Mouse (Mus musculus): Measurements from ENCODE around the gene Lrmda.

The Lrmda gene

DNA sequence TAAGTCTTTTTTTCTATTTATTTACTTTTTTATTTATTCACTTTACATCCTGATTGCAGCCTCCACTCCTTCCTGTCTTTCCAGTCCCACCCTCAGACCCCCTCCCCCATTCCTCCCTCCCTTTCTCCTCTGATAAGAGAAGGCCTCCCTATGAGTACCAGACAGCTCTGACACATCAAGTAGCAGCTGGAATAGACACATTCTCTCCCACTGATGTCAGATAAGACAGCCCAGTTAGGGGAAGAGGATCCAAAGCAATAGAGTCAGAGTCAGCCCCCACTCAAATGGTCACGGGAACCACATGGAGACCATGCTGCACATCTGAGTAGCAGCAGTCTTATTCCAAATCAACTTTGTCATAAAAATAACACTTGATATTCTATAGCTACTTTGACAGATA lies 700.5 kb downstream of the Lrmda start:
- no peak for DNase-seq (ENCODE audit: low read depth)

DNA sequence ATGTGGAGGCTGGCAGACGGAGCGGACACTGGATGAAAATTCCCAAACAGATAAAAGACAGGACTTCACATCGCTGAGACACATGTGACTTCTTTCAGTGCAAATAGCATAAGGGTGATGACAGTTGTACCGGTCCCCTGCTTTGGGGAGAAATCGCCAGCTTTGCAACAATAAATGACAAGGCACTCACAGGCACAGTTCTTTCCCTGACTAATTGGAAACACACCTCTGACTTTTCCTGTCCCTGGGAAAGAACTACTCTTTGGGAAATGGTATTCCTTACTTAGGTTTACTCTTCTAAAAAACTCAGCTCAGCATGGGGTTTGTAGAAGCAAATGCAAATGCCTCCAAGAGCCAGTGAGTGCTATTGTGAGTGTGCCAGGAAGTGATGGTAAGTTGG lies 702.3 kb downstream of the Lrmda start:
- DNase-seq (ENCODE audit: low read depth): no peak

DNA sequence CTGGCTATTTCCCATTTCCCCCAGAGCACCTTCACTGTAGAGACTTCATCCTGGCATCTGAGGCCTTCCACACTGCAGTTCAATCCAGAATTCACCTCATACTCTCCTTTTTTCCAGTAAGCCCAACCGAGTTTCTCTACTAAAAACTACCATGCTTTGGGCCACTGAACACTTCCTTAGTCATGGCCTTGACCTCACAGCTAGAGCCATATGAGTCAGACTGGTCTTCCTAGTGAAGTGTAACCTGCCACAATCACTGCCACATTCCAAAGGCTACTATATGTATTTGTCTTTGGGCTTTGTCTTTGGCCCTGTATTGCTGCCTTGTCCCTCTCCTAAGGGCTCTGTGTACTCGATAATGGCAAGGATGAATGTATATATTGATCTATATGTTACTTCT lies 708.0 kb downstream of the Lrmda start:
- no peak for DNase-seq (ENCODE audit: low read depth)

DNA sequence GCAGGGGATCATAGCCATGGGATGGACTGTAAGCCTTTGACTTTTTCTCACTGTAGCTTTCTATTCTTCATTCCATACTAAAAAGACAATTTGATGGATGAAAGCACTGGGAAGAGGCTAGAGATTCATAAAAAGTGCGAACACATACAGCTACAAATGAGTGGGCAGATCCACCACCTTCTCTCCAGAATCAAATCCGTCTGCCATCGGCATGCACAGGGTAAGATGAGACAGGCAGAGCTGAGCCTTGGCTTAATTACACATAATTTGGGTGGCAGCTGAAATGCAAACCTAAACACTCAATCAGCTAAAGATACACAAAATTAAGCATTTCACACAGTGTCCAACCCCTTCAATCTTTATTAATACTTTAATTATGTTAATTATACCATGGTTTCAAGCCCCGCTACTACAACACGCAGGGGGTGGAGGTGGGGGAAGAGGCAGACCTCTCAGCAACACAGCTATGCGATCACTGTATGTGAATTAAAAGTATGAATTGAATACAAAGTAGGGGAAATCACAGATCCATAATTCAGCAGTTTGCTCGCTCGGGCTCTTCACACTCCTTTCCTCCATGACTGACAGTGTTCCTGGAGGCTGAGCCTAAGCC lies 709.2 kb downstream of the Lrmda start:
- DNase-seq (ENCODE audit: low read depth): no peak

DNA sequence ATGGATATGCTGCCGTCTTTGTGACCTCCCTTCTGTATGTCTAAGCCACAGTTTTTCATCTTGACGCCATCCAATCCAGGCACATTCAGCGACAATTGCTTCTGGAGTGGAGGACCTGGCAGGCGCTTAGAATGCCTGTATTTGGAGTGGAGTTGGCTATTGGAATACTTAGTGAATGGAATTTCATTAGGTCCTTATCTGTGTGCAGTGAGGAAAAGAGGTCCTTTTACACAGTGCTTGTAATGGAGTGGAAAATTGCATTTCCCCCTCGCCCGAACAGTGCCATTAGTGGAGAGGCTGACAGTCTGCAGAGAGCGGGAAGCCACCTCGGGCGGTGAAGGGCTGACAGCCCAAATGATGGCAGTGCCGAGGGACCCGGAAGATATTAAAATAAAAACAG lies 719.1 kb downstream of the Lrmda start:
- no peak for DNase-seq (ENCODE audit: low read depth)

DNA sequence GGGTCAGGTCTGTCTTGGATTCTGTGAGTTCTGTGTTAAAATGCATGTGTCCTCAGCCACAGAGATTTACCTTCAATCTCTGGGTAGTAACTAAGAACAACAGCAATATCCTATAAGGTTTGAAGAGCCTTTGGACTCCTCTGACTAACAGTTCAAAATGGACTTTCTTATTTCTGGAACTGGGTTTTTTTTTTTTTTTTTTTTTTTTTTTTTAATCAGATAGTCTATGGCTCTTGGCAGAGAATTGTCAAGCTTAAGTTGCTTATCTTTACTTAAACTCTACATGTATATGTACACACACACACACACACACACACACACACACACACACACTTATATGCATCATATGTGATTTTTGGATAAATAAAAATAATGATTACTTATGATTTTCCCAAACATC lies 723.0 kb downstream of the Lrmda start:
- DNase-seq (ENCODE audit: low read depth): no peak

DNA sequence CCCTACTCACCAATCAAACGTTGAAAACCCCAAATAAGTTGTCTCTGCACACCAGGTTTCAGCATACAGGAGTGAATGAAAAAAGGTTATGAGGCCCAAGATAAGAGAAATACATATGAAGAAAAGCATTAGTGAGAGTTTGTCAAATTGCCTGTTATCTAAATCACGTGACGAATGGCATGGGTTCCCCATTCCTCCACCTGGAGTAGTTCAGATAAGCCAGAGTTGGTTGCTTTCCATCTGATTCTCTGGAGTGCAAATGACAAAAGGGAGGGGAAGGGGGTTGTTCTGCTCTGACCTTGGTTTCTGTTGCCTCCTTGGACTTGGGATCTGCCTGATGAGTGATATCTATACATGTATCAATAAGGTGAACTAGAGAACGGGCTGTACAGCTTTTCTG lies 723.8 kb downstream of the Lrmda start:
- no peak for DNase-seq (ENCODE audit: low read depth)

DNA sequence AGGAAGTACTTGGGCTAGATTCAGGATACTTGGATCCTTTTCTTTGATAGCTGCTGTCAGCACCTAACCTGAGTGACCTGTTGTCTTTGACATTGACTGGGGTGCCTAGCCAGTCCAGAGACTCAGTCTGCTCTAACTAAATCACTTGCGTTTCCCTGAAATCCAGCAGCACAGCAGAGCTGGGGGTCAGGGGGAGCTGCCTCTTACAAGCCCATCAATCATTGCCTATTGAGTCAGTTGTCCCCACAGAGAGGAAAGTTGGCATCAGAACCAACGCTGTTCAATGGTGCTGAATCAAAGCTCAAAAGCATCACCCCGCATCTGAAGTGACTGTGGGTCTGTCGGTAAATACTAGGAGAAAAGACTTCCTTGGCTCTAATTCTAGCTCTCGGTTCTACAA lies 725.2 kb downstream of the Lrmda start:
- DNase-seq (ENCODE audit: low read depth): no peak

DNA sequence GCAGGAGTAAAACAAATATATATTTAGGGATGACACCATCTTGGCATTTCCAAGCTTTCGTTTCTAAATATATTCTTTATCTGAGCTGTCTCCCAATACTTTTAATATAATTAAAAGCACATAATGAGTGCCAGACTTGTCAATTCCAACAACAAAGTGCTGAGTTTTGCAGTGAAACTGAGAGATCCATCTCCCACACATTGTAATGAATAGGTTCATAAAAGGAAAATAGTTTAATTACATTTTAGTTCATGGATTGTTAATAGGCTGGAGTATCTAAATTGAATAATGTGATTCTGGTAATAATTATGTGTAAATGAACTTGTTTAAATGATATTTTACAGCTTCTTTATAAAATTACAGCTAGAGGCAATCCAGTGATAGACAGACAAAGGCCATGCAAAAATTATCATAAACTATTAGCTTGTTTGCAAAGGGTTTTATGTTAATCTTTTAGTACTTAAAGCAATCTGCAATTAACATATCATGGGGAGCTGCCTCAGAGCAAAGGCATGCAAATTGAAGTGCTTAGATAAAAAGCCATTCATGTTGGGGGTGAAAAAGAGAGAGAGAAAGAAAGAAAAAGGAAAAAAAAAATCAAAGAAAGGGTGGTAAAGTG lies 725.9 kb downstream of the Lrmda start:
- DNase-seq (ENCODE audit: low read depth): no peak

DNA sequence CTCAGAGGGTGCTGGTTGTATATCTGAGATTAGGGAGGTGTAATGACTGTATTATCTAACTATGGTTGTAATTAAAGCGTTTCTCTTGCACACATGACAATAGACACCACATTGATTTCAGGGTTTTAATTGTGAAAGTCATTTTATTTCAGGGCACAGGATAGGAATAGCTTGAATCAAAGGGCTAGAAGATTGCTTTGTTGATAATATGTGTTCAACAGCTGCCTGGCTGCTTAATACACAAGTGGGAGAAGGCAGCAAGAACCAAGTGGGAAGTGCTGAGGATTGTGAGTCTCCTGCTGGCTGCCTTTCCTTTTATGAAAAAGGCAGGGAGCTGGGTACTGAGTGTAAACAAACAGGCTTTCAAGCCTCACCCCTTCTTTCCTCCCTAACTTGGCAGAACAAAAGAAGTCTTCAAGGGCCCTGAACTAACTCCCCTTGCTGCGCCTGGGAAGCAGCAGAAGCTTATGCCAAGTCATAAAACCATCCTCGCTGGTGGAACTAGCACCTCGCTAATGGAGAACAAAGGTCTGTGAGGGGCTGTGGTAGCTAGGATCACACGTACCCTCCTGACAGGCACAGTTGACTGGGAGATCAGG lies 726.5 kb downstream of the Lrmda start:
- DNase-seq (ENCODE audit: low read depth): no peak

DNA sequence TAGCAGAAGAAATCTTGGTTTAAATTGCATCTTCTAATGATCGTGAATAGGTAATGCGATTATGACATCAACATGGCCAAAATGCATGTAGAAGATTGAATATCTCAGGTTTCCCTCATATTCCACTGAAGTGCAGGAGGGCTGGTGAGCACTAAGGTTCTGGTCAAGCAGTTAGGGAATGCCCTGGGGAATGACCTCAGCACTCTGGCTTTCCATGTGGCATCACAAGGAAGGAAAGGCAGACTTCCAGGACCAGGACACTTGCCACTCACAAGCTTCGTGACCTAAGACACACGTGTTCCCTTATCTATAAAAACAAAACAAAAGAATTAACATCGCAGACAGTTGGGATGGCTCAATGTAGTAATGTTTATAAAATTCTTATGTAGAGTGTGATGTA lies 728.3 kb downstream of the Lrmda start:
- no peak for DNase-seq (ENCODE audit: low read depth)

DNA sequence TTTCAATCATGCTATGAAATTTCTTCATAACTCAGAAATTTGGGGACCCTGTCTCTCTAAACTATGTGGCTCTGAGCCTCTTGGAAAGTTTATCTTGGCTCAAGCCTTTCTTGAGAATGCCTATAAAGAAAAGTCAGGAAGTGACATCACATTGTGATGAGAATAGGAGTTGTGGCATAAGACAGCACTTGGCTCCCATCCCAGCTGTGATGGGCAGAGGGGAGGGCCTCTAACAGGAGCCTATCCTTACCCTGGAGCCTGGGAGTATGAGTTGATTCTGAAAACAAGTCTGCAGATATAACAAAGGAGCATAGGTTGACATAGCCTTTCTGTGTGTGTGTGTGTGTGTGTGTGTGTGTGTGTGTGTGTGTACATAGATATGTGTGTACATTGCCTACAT lies 730.9 kb downstream of the Lrmda start:
- no peak for DNase-seq (ENCODE audit: low read depth)

DNA sequence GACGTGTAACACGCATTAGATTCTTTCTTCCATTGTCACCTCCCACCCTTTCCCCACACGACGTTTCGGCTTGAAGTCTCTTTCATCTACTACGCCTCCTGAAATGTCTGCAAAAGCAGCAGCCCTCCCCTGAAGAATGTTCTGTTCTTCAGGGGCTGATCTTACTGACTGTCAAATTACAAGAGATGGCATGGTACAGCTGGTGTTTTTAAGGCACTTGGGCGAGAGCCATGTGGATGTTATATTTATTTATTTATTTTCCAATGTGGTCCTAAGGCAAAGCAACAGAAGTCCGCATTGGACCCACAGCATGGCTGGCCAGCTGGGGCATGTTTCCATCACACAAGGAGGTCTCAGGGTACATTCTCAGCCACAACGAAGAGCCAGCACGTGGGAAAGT lies 731.8 kb downstream of the Lrmda start:
- DNase-seq (ENCODE audit: low read depth): no peak

DNA sequence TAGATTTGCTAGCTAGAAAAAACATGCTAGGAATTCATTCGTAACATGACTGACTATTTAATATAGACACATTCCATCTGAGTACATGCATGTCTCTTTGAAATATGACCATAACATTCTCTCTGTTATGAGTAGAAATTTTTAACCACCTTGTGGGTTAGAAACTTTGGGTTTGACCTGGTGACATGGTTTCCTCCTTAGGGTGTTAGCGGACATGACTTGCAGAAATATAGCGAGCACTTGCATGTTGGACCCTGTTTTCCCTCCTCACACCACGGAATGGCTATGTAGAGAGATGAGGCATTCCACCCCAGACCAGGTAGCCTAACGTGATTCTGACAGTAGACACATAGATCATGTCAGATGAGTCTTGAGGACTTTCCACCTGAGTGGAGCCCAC lies 735.1 kb downstream of the Lrmda start:
- no peak for DNase-seq (ENCODE audit: low read depth)

DNA sequence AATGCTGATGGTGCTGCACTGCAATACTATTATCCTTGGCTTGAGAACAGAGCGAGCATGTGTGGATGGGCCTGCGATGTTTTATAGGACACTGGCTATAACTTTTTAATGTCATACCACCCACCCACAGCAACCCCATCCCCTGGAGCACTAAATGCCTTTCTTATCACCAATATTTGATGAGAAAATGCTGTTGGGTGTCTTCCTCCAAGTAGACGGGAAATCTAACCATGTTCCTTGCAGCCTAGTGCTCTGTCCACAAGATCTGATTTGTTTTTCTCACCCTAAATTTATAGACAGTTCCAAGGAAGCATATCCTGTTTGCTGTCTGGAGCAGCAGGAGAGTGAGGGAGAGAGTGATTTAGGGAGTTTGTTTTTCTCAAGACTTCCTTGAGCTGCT lies 738.0 kb downstream of the Lrmda start:
- no peak for DNase-seq (ENCODE audit: low read depth)

DNA sequence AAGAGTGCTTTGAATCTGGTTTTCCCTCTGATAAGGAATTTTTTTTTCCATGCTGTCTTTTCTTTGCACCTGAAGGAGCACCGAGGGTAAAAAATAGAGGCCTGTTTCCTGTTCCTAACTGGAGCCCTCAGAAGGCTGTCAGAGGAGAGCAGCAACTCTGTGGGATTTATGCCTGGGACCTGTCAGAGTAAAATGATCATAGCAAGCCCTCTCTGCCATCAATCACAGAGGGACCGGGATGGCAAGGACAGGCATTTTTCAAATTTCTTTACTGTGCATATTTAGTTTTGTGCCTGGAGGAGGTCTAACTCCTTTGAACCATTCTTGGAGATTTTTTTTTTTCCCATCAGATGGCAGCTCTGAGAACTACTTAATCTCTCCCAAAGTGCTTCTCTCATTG lies 739.7 kb downstream of the Lrmda start:
- no peak for DNase-seq (ENCODE audit: low read depth)

DNA sequence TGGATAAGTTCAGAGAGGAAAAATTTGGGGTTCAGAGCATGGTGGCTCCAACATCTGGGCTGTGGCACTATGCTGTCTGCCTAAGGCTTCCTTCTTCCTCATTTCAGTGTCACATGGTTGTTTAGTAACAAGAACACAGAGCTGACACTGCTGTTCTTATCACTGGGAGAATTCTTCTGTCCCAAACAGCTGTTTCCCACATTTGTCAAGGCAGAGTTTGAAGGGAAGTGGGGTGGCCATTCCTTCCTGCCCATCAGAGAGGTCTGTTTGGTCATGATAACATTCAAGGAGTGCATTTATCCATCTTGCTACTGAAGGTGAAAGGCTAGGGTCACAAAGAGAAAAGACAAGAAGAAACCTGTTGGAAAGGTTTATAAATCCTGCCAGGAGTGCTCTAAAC lies 740.2 kb downstream of the Lrmda start:
- DNase-seq (ENCODE audit: low read depth): no peak

DNA sequence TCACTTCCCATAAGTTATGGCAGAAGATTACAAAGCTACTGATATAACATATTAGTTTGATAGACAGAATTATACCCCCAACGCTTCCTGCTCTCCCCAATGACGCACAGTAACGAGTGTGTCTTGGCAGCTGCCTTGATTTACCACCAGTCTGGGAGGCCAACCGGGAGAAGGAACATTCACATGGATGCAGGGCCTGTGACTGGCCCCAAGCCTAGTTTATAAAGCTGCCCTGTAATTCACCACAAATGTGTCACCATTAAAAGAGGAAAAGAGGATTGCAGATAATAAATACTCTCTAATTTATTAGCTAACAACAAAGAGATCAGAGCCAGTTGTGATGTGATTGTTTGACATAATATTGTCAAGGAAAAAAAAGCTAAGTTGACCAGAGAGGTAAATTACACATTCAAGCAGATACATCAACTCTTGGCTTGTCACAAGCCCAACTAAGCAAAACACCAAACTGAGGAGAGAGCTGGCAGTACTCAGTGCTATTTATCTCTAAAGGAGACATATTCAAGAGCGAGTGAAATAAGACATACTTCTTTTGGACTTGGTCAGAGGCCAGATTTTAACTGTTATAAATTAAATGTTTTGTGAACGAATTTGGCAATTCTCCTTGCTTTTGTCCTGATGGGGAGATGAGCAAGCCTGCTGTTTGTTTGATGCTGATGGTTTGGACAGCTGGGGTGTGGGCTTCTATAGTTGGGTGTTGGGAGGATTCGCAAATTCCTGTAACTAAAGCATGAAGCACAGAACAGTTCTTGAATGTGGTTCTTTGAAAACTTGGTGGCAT lies 740.9 kb downstream of the Lrmda start:
- no peak for DNase-seq (ENCODE audit: low read depth)

DNA sequence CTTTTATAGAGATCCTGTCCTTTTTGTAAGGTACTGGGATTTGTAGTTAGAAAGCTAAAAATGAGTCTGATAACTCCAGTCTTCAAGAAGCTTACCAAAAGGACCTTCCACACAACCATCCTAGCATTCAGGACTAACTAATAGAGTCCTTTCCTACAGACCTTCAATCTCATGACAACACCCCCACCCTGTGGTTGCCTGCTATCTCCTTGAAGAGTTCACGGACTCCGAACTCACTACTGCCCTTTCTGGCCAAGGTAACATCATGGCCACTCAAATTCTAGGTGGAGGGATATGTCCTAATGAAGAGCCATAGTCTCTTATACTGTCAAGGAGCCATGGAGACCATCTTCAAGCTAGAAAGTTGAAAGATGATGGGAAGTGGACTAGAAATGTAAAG lies 762.2 kb downstream of the Lrmda start:
- no peak for DNase-seq (ENCODE audit: low read depth)

DNA sequence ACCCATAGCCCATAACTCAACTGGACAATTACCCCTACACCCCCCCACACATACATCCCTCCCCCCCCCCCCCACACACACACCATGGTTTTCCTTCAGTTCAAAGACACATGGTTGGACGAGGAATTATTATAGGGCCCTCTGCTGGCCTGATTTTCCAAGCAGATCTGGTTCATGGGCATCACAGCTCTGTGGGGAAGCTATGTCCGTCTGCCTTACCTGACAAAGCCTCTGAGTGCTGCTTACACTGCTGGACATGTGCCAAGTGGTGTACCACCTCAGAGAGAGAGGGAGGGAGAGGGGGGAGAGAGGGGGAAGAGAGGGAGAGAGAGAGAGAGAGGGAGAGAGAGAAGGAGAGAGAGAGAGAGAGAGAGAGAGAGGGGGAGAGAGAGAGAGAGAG lies 762.9 kb downstream of the Lrmda start:
- no peak for DNase-seq (ENCODE audit: low read depth)

DNA sequence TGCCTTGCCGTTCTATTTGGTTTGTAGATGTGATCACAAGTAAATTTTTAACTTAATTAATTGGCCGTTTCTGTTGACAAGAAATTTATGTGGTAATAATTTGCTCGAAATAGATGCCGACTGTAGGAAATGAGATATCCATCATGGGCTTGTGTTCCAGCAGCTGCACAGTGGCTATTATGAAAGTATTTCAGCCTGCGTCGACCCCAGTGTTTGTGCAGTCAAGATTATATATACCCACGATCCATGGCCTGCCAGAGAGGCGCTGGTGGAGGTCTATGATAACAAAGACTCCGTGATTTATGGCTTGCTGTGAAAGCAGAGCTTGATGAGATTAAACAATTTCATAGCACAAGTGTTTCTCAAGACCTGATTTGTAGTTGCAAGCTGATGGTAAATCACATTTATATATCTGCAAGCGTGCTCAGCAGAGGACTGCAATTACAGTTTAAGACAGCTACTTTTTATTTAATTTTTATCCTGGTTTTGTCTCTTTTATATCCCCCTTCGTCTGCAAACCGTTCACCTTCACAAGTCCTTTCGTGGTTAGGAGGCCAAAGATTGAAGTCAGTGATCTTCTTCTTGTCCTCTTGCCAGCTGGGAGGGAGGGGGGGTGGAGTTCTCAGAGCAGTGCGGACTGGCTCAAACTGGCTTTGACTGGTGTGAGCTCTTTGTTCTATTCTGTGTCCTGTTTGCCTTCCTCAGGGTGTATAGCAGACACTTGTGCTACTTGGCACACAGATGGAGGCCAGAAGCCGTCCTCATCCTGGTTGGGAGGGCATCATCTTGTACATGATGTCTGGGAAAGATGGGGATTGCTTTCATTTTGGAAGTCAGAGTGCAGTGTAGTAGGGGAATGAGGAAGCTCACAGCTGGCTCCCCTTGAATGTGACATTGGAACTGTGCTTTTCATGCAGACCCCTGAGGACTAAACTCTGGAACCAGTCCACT lies 764.0 kb downstream of the Lrmda start:
- DNase-seq (ENCODE audit: low read depth): no peak

DNA sequence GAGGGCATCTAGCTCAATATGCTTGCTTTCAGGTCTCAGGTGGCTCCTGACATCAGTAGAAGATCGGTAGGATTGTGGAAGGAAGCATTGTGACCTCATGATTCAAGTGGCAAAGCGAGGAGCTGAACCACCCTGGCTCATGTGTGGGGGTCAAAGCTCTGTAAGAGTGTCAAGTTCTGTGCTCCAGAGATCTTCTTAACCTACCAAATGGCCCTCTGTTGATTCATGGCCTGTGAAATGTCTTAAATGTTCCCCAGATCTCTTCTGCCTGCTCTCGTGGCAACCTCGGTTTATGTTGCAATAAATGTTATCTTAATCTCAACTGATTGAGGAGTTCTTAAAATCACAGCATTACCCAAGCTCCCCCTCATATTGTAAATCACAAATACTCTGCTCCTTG lies 780.5 kb downstream of the Lrmda start:
- no peak for DNase-seq (ENCODE audit: low read depth)
